Mouse (Mus musculus): ENCODE measurements around the gene Wdr46. TPM values are rescaled to one million over a fixed set of nuclear protein-coding genes. Genes with fewer than 3 reads are reported as not detected.
A peak's percentile ranks its signal among the peaks of the same experiment; 100 is the strongest.

Gene Wdr46
- polyA plus RNA-seq, 1 experiment from 2014 or later: 25.5 TPM

DNA sequence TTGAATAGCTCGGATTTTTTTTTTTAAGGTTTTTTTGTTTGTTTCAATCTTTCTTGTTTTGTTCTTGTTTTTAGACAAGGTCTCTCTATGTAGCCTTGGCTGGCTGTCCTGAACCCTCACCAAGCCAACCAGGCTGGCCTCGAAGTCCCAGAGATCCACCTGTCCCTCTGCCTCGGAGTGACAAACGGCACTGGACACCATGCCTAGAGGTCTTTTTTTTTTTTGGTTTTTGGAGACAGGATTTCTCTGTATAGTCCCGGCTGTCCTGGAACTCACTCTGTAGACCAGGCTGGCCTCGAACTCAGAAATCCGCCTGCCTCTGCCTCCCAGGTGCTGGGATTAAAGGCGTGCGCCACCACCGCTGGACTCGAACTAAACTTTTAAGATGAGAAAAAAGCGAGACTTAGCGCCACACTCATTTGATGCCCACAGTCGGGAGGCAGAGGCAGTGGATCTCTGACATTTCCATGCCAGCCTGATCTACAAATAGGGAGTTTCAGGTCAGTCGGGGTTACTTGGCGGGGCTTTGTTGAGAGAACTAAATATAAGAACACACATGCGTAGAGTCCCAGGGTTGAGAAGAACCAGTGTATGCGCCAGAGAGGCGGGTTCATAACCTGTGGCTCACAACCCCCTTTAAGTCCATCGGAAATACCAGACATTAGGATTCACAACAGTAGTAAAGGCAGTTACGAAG, 12.1 kb upstream of the Wdr46 start:
- no peak for DNase-seq (ENCODE audit: low spot score)

- DNase-seq (ENCODE audit: low spot score): peak; percentile 96
Observed at GRCm38 (mm10) chr17:33929371-33930279, 10.8 kb upstream of the Wdr46 start, which contains the start of gene Rgl2. Gene Rgl2, plus strand, starts transcription at chr17:33929543.

- DNase-seq (ENCODE audit: low spot score): peak; percentile 54
Observed at GRCm38 (mm10) chr17:33930280-33931158, 9.9 kb upstream of the Wdr46 start.

GRCm38 (mm10) chr17:33931159-33931866, 9.1 kb upstream of the Wdr46 start:
- DNase-seq (ENCODE audit: low spot score): no peak

GRCm38 (mm10) chr17:33931947-33932346, 8.5 kb upstream of the Wdr46 start:
- DNase-seq (ENCODE audit: low spot score): no peak

DNA sequence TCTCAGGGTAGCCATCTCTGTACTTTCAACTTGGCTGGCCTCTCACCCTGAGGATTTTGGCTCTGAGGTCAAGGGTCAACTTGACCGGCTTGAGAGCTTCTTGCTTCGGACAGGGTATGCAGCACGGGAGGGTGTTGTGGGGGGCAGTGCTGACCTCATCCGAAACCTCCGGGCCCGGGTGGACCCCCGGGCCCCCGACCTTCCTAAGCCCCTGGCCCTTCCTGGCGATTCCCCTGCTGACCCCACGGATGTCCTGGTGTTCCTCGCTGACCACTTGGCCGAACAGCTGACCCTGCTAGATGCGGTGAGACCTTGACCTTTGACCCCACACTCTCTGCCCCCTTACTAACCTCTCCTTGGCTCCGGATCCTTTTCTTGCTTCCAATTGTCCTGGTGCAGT, 8.0 kb upstream of the Wdr46 start:
- no peak for DNase-seq (ENCODE audit: low spot score)

GRCm38 (mm10) chr17:33932970-33933369, 7.5 kb upstream of the Wdr46 start:
- no peak for DNase-seq (ENCODE audit: low spot score)

GRCm38 (mm10) chr17:33935422-33936055, 4.9 kb upstream of the Wdr46 start:
- no peak for DNase-seq (ENCODE audit: low spot score)

- no peak for DNase-seq (ENCODE audit: low spot score)
Observed at GRCm38 (mm10) chr17:33936993-33937392, 3.5 kb upstream of the Wdr46 start.

- no peak for DNase-seq (ENCODE audit: low spot score)
Observed at GRCm38 (mm10) chr17:33938783-33939182, 1.7 kb upstream of the Wdr46 start.

- DNase-seq (ENCODE audit: low spot score): no peak
Observed at GRCm38 (mm10) chr17:33940981-33941380, 521 bp downstream of the Wdr46 start.

DNA sequence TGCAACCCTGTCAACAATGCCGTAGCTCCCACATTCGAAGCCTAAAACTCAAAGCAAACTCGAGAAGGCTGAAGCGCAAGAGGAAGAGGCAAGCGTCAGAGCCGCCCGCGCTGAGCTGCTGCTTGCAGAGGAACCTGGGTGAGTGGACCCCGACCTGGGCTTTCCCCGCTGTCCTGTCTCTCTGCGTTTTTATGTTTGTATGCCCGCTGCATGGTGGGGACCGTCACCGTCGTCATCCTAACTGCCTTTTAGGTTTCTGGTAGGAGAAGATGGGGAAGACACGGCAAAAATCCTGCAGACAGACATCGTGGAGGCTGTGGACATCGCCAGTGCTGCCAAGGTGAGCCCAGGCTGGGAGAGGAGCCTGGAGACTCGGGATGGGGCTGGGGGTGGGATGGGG, 921 bp downstream of the Wdr46 start:
- no peak for DNase-seq (ENCODE audit: low spot score)

DNA sequence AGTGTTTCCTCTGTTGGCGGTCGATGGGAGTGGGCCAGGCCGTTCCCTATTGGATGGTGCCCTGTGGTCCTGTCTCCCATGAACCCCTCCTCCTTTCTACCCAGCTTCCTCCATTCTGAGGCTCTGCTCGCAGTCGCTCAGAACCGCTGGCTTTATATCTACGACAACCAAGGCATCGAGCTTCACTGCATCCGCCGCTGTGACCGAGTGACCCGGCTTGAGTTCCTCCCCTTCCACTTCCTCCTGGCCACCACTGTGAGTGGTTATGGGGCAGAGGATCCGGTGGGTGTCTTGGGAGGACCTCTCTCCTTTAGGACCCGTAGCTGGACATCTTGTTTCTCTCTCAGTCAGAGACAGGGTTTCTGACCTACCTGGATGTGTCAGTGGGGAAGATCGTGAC, 3.0 kb downstream of the Wdr46 start:
- no peak for DNase-seq (ENCODE audit: low spot score)

DNA sequence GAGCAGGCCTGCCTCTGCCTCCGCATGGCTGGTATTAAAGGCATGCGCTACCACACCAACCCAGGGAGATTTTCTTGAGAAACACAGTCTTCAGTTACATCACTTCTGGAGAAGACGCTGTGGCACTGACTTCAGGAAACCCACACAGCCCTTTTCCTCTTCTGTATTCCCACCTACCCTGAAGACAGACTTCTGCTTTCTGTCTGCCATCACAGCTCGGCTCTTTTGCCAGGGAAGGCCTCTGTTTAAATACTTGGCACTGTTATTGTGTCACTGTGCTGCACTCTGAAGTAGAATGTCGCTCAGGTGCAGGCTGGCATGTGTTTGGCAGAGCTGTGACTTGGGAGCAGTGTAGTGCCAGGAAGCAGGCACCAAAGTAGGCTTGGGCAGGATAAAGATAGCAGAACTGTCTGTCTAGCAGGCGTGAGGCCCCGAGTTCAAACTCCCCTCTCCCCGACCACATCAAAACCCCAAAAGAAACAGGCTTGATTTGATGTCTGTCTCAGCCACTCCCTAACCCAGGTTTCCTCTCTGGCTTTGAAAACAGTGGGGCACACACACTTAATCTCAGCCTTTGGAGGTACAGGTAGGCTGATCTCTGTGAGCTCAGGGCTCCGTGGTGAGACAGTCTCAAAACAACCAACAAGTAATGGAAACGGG, 7.1 kb downstream of the Wdr46 start:
- DNase-seq (ENCODE audit: low spot score): peak; percentile 78

- DNase-seq (ENCODE audit: low spot score): no peak
Observed at GRCm38 (mm10) chr17:33948090-33948904, 7.8 kb downstream of the Wdr46 start.

DNA sequence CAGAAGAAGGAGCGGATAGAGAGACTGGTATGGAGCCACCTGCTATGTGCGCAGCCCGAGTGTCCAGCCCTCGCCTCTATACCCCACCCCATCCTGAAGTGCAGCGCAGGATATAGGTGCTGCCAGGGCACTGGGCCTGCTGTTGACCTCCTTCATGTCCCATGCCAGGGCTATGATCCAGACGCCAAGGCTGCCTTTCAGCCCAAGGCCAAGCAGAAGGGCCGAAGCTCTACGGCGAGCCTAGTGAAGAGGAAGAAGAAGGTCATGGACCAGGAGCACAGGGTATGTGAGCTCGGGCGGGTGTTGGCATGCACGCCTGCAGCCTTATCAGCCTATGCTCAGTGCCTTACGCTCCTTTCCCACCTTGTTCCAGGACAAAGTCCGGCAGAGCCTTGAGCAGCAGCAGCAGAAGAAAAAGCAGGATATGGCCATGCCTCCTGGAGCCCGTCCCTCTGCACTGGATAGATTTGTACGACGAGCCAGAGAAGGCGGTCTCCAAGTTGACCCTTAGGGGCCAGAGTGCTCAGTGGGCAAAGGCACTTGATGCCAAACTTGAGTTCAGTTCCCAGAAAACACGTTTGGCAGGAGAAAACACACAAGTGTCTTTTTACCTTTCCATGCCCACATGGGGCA, 8.6 kb downstream of the Wdr46 start:
- no peak for DNase-seq (ENCODE audit: low spot score)

- DNase-seq (ENCODE audit: low spot score): no peak
Observed at GRCm38 (mm10) chr17:33950131-33950625, 9.7 kb downstream of the Wdr46 start.
